Mouse (Mus musculus) thymus, postnatal 25 days (tissue): ENCODE measurements around the gene Galnt18.

Experiments used
- DNase-seq: peaks from one replicate; pipeline ENCODE4 v3.0.0; 2022

Galnt18 gene

DNA sequence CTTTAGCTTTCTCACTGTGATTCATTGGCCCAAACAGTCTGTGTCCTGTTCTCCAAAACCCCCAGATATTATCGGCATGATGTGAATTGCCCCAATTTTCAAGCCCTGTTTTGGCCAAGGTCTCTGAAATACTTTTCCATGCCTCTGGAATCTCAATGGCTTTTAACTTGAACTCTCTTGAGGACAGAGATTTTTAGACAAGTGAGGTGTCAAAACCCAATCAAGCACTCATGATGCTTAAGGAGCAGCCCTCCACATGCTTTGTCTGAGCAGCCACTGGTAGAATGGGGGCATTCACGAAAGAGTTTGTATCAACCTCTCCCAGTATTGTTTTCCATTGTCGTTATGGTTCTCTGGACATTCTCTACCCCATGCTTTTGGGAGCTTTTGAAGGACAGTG lies 9.2 kb downstream of the Galnt18 start:
- no peak for DNase-seq

- DNase-seq: no peak
Measured at GRCm38 (mm10) chr7:111766145-111766767, 13.5 kb downstream of the Galnt18 start.

DNA sequence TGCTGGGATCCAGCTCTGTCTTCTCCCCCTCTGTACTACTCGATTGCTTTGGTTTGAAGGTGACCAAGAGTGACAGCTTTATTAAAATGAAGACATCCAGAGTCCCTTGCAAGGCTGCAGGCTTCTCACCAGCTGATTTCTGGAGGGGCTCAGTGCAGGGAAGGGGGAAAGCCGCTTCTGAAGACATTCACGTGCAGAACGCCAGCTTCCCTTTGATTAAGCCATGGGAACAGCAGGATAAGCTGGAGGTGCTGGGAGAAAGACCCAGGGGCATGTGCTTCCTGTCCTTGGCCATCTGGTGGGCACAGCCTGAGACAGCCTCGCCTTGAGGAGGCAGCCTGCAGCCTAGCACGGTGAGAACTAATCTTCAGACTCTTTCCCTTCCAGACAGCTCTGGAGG lies 17.0 kb downstream of the Galnt18 start:
- no peak for DNase-seq

DNA sequence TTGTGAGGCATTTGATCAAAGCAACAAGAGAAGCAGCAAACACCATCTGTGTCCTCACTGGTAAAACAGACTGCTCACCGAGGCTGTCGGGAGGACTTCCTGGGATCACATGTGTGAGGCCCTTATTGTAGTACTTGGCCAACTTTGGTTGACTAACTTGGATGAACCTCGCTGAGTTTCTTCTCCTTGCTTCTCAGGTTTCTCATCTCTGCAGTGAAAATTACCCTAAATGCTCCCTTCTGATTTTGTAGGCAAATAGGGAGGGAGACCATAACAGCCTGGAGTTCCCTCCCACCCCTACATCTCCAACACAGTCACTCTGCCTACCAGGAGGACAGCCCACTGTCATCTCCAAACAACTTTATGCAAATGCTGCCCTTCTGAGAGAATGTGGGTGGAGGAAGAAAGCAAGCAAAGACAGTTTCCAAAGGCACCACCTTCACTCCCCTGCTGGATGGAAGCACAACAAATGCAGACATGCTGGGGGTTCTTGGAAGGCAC lies 31.2 kb downstream of the Galnt18 start:
- no peak for DNase-seq

- DNase-seq: no peak
Measured at GRCm38 (mm10) chr7:111744770-111745169, 35.0 kb downstream of the Galnt18 start.

DNA sequence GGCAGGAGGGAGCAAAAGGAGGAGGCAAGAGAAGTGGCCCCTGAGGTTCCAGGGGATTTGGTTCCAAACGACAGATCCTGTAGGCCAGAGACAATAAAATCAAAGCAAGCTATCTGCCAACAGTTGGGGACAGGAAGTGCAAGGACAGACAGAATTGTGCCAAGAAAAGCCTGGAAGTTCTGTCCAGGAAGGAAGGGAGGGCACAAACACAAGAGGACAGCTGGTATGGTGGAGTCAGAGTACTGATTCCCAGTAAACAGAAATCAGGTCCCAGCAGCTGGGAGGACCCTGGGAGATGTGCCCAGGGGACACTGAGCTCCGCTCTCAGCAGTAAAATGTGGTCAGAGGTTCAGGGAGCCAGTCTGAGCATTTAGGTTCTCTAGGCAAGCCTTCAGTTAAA lies 38.2 kb downstream of the Galnt18 start:
- no peak for DNase-seq

DNA sequence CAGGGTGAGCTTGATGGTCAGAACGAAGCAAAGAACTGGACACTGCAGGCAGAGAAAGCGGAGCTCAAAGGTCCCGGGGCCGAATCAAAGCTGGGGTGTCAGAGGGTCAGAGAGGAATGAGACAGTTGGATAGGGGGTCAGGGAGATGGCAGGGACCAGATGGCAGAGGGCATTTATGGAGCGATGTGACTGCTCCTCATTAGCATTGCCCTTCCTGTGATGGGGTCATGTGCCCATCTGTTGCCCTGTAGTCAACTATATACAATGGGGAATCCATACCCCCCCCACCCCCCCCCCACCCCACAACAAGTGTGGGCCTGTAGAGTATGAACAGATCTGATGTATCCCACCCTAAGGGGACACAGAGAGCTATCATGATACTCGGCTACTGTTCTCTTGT lies 39.7 kb downstream of the Galnt18 start:
- DNase-seq: no peak

GRCm38 (mm10) chr7:111739371-111739765 lies 40.4 kb downstream of the Galnt18 start:
- DNase-seq: no peak

DNA sequence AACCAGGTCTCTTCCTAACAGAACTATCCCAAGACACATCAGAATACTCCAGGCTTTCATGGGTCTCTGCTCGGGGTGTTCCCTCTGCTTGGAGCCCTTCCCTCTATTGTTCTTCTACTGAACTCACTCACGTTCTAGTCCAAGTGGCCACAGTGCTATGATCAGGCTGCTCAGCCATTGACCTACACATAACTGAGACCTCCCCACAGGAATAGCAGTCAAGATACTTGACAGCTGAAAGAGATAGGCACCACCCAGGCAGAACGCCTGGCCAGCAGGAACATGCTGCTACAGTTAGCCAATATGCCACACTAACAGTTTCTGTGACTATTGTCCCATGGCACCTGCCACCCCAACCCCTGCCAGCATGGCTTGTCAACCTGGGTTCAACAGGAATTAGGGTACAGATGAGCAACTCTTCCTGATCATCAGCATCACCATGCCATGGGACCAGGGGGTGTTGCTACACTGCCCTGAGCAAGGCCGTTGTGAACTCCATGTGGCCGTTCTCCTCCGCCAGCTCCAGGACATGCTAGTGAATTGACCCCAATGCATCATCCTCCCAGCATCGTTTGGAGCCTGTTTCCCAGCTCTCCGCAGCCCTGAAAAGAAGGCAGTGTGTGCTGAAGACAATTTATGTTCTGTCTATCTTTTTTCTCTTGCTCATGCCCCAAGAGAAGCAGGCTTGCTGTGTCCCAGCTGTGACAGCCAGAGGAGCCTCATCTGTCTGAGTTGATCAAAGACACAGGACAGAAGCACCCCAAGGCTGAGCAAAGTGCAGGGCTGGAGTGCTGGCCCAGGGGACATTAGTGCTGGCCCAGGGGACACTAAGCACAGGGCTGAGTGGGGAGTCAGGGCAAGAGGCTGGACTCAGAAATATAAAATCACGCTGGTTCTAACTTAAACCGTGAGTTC lies 41.1 kb downstream of the Galnt18 start:
- DNase-seq: no peak

DNA sequence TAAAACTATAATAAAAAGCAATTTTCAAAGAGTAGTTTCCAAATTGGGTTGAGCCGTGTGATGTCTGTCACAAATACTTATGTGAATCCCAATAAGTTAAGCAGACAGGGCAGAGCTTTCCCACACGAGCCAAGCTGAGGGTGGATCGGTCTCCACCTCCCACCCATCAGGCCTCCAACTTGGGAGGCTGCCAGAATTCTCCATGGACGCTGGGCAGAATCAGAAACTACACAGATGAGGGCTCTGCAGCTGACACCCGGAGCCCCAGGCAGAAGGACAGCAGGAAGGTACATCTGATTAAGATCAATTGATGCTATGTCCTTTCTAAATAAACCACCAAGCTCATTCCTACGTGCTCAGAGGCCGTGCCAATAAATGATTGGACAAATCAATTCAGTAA lies 42.4 kb downstream of the Galnt18 start:
- no peak for DNase-seq

DNA sequence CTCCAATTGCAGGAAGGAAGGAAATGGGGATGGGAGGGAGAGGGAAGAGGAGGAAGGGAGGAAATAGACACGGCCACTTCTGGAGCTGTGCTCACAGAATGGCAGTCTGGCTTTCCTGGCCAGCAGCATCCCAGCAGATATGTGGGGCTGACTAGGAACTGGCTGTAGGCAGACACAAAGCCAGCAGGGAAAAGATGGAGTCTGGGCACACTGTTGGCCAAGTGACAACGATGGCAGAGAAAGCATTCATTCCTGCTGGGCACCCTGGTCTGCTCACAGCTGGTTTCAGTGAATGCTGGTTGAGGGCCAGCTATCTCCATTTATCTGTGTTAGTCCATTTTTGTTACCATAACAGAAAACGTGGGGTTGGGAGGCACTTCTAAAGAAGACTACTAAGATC lies 43.4 kb downstream of the Galnt18 start:
- DNase-seq: no peak

GRCm38 (mm10) chr7:111730346-111731269 lies 49.2 kb downstream of the Galnt18 start:
- no peak for DNase-seq

DNA sequence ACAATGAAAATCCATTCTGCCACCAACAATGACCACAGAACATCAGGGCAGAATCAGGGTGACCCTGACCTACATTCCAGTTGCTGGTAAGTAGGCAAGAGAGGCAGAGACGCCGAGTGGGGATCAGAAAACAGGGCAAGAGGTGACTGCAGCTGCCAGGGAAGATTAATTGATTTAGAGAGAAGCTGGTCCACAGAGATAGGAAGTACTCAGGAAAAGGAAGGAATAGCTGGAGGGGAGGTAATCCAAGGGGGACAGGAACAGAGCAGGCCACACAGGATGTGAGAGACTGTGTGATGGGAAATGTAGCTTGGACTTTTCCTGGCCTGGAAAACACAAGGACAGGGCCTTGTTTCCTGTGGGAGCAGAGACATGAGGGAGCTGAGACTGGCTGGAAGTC lies 52.8 kb downstream of the Galnt18 start:
- no peak for DNase-seq

DNA sequence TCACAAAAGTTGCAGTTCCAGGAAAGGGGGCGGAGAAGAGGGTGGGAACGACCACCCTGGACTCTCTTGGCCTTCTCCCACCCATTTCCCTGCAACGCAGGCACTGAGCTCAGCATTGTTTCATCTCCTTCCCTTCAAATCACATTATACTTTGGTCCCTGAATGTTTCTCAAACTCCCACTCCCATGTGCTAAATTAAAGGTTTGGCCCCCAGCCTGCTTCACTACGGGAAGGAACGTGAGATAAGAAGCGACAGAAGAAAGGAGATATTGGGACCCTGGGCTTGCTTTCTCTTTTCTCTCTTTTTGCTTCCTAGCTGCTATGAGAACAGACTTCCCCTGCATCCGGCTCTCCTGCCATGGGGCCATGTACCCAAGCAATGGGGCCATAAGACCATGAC lies 55.0 kb downstream of the Galnt18 start:
- DNase-seq: no peak

DNA sequence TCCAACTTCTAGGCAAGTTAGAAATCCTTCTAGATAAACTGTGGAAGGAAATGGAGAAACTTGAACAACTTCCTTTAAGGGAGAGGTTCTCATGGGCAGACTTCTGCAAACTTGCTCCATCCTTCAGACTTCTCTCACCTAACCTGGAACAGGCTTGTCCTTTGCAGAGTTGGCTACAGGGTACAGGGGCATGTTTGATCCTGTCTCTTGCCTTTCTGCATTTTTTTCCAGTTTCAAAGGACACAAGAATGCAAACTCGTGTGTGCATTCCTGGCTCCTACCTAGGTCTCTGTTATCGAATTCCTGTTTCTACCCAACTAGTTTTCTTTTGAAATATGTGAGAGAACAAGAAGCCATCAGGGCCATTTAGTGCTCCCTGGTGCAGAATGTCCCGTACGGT lies 55.8 kb downstream of the Galnt18 start:
- DNase-seq: no peak

DNA sequence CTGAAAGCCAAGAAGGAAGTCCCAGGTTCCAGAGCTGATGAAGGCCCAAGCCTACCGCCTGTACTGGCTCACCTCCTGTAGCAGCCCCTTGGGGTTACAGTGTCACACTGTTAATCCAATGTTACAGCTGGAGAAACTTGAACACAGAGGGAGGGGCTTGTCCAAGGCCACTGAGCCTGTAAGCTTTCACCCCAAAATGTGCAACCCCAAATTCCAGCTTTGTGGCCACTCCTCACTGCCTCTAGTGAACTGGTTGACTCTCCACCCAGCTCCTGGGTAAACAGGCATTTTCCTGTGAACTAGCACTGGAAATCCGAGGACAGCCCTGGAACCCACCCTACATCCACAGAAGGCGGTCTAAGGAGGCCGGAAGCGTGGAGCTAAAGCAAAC lies 58.5 kb downstream of the Galnt18 start:
- DNase-seq: no peak

DNA sequence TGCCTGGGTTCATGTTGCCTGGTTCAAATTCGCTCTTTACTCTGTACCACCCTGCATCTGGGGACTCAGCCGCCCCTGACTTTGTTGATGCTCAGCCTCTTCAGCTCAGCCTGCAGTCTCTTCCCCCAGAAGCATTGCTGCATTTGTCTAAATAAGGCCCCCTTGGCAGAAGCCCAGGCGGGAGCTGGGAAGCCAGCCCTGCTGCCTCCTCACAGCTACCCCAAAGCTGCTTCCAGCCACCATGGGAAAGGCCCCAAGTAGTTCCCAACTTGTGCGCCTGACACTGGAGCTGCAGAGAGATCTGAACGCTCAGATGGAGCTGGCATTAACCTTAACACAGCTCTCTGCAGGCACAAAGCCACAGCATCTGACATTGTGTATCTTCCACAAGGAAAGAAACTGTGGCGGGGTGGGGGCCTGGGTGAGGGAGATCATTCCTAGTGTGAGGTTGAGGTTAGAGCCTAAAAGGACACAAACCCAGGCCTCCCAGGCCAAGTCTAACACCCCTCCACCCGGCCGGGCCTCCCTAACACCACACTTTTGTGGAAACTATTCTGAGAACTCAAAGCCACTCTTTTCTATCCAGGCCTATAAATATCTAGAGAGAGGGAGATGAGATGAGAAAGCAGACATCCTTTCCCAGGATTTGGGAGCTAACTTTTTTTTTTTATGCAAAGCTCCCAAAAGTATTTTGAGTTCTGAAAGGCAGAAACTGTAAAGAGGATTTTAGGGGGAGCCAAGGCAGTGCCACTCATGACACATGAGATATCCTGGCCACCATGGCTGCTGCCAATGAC lies 59.1 kb downstream of the Galnt18 start:
- DNase-seq: no peak

DNA sequence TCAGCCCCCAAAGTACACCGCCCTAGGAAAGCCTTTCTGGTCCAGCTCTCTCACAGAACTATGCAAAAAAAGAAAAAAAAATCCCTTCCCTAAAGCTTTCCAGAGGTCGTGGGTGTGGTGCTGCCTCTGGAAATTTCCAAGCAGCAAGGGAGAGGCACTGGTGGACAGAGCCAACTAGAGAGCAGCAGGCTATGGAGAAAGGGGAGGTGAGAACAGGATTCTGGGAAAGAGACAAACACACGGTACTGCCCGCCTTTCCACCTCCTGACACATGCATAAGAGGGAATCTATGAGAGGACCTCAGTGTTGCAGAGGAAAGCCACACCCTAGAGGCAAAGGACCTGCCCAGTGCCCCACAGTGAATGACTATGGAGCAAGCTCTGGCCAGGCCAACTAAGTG lies 60.9 kb downstream of the Galnt18 start:
- no peak for DNase-seq

GRCm38 (mm10) chr7:111714639-111715360 lies 65.0 kb downstream of the Galnt18 start:
- no peak for DNase-seq

DNA sequence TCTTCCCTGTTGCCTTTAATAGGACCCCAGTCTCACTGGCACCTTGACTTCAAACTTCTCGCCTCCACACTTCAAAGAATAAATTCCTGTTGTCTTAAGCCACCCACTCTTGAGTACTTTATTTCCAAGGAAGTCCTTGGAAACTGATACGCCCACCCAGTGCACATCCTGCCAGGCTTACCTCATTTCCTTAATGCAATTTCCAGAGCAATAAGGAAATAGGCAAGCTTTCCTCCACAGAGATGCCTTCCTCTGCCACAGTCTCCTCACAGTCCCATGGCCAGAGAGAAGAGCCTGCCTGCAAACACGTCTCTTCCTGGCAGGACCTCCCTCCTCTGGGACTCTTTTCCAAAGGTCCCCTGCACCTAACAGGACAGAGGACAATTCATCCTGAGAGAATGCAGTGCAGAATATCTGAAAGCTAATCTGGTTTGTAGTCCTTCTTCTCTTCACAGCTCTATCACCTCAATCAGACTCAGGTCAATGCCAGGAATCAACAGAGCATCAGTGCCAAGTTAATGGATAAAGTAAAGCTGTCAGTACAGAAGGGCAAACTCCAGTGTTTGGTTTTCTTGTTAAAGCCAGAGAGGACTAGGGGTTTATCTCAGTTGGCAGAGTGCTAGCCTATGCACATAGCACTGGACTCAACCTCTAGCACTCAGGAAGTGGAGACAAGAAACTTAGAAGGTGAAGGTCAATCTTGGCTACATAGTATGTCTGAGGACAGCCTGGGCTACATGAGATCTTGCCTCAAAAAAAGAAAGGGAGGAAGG lies 65.8 kb downstream of the Galnt18 start:
- no peak for DNase-seq

DNA sequence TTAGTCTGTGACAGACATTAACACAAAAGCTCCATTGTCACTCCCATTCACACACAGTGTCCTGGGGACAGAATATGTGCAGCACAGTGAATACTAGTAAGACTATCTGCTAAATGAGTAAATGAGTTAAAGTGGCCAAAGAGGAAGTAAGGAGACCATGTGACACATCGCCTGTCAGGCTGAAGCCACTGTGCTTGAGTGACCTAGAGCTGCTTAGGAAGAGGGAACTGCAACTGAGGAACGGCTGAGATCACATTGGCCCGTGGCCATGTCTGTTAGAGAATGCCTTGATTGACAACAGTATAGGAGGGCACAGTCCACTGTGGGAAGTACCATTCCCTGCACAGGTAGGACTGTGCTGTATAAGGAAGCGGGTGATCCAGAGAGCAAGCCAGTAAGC lies 67.0 kb downstream of the Galnt18 start:
- no peak for DNase-seq
